Mouse (Mus musculus) thymus, postnatal 4 days (tissue): ENCODE measurements at regions not wholly inside any gene's neighbourhood (a gene's known extent, or its start where the extent isn't known, plus 50 kb on each side); places are given as distances from the start of the nearest gene placed in this dataset.

Experiments used
- DNase-seq: peaks from one replicate; pipeline ENCODE4 v3.0.0; 2021

DNA sequence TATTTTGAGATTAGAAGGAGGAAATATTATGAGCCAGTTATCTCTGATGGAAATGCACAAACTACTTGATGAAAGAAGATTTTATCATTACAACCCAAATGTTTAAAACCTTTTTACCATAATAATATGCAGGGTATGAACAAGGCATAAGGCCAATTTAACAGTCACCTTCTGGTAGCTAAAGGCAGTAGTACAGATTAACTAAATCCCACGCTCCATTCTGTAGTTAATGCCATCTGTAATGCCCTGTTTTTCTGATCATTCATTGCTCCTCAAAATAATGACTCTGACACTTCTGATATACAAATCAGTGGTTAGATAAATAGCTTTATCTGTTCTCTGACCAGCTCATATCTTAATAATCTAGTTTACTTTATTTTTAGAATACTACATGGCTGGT is 987.8 kb downstream of the Pcdh7 start:
- DNase-seq = no peak

DNA sequence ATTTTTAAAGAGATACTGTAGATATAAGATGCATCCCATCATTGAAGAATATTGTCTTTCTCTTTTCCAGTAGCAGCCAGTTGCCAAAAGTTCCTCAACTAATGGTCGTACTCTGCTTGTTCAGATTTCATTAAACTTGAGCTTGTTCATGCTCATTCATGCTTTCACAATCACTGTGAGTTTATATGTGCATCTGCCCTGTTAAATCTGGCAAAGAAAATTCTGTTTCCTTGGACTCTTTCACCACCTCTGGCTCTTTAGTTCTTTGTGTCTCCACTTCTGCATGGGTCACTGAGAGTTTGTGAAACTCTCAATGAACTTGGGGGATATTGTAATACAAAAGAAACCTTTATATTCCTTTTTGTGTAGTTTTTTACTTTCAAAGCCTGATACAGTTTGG is 994.6 kb downstream of the Pcdh7 start:
- DNase-seq = no peak

DNA sequence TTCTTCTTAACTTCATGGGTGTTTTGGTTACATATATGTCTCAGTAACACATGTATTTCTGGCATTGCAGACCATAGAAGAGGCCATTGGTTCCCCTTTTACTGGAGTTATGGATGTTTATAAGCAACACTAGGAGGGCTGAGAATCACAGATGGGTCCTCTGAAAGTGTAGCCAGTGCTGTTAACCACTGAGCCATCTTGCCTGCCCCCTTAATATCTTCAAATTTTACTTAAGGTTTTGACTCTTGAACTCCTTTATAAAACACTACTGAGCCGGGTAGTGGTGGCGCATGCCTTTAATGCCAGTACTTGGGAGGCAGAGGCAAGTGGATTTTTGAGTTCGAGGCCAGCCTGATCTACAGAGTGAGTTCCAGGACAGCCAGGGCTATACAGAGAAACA is 1015.6 kb downstream of the Pcdh7 start:
- DNase-seq = no peak

DNA sequence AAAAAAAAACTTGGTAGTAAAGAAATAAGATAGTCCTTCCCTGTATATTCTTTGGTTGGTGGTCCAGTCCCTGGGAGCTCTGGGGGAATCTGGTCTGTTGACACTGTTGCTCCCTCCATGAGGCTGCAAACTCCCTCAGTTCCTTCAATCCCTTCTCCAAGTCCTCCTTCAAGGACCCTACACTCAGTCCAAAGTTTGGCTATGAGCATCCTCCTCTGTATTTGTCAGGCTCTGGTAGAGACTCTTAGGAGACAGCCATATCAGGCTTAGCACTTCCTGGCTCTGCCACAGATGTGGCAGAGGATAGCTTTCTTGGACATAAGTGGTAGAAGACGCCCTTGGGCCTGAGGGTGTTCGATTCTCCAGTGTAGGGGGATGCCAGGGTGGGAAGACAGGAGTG is 1016.2 kb downstream of the Pcdh7 start:
- DNase-seq = no peak

DNA sequence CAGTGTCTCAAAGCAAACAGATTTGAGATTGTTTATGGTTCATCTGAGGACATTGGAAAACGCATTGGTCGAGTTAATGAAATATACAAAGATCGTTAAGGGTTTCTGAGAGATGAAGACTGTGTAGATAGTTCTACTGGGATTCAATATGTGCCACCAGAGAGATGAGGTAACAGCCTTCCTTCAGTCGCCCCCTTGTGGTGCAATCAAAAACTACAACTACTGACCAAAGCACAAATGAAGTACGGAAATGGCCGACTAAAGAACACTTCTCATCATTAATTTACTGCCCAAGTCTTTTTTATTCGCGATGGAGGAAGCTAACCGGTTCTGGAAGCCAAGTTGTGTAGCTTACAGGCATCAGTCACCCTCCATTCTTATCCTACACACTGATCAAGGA is 1018.8 kb downstream of the Pcdh7 start:
- peak; percentile 58 for DNase-seq

DNA sequence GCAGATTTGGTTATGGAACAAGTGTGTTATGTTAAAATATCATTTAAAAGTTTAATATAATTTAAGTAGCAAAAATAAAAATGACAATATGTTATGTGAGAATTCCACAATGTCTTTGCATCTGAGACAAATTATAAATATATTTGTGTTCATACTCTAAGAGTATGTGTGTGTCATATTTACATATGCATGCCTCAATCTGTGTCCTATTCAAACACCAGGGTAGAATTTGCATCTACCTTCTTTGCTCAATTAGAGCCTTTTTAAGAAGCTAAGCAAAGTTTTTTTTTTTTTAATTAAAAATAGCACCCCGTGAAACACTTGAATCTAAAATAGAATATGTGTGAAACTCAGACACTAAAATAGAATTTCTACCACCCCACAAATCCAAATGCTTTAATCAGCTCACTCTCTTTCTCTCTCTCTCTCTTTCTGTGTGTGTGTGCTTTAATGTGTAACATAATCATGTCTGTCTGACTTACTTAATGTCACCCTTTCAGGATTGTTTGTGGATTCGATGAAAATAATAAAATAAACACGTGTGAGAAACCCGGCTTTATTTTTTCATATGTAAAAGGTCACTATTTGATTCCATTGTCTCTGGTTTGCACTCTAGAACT is 1019.6 kb downstream of the Pcdh7 start:
- no peak for DNase-seq

DNA sequence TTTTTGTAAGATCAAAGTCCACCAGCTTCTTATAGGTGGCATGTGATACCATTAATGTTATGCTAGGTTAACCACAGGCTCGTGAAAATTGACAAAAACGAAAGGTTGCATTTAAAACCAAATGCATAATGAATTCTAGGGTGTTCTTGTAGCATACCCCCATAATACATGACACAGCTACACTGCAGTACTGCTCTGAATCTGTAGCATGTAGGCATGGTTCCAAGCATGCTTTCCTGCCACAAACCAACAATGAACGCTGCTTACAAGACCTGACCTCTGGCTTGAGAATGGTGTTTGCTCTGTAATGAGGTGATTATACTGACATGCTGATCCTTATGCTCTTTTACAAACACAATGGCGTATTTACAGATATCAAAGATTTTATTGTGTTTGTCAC is 1020.3 kb downstream of the Pcdh7 start:
- DNase-seq = no peak

DNA sequence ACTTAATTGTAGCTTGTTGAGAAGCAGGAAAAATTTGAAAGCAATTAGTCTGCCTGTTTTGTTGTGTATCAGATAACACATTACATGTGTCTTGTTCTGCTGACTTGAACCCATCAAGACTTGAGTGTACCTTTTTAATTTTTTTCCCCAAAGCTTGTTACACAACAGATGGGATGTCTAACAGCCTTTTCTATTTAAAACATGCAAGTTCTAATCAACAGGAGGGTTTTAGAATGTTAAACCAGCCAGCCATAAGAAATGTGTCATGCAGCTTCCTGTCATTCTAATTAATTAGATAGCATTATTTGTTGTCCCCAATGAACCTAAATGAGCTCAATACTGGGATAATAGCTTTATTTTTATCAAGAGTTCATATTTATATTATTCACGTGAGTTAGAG is 1023.0 kb downstream of the Pcdh7 start:
- DNase-seq = no peak

DNA sequence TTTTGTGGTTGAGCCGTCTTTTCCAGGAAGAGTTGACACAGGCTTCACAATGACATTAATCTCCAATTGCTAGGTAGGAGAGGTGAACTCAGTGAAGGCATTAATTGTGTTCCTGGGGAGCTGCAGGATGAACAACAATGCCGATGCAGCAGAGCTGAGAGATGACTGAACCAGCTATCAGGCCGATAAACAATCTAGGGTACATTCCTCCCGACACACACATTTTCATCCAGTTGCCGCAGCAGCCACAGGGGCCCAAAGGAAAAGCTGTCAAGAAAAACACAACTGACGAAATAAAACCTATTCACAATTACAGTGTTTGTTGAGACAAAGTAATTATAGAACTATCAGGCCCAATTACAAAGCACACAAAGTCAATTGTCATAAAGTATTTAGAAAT is 1029.9 kb downstream of the Pcdh7 start:
- DNase-seq = no peak

DNA sequence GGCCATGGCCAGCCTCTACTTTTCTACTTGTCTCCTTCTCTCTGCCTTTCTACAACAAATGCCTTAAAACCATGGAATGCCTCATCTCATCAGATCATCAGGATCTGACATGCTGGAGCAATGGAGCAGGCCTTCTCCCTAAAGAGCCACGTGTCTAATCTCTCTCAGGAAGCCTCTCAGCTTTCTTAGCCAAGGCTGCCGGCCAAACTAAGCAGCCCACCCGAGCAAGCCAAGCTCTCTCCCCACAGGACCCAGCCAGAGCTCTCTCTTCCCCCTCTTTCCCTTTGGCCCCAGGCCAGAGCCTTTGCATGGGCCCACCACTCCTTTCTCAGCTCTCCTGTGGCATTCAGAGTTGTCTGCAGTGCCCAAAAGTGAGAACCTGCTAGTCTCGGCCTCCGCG is 1034.0 kb downstream of the Pcdh7 start:
- no peak for DNase-seq
